Mouse (Mus musculus) embryonic facial prominence, embryonic 14.5 days (tissue): ENCODE data around the gene Srgap3. TPM values are rescaled to one million over a fixed set of nuclear protein-coding genes. Genes with fewer than 3 reads are reported as not detected.

Source experiments
- ATAC-seq: fragments of 200-750 bp; cut with Nextera tagmentation; 2 replicates; pipeline ENCODE4 v1.8.0; 2017; ENCODE audit warnings: low read depth, moderate number of reproducible peaks, moderate TSS enrichment
- DNase-seq: peaks from one replicate; pipeline ENCODE4 v3.0.0-alpha.2; 2015; ENCODE audit warnings: low spot score
- H3K27ac ChIP-seq: fragments of 300-500 bp; sonication (generic); replicated peaks from 2 replicates; pipeline ENCODE4 v1.5.1; 2014; ENCODE audit warnings: low read depth, mild to moderate bottlenecking, low read length, moderate library complexity
- H3K27me3 ChIP-seq: fragments of 300-500 bp; sonication (generic); replicated peaks from 2 replicates; pipeline ENCODE4 v1.6.1; 2014; ENCODE audit warnings: low read length; ENCODE audit not compliant: control insufficient read depth, insufficient read depth
- H3K36me3 ChIP-seq: fragments of 300-500 bp; sonication (generic); 2 replicates; pipeline ENCODE4 v1.6.1; 2014; ENCODE audit warnings: low read length, mixed read lengths; ENCODE audit not compliant: control insufficient read depth, insufficient read depth
- H3K4me1 ChIP-seq: fragments of 300-500 bp; sonication (generic); 2 replicates; pipeline ENCODE4 v1.6.1; 2014; ENCODE audit warnings: antibody characterized with exemption, low read length; ENCODE audit not compliant: control insufficient read depth, insufficient read depth
- H3K4me2 ChIP-seq: fragments of 300-500 bp; sonication (generic); 2 replicates; pipeline ENCODE4 v1.6.1; 2014; ENCODE audit warnings: low read depth, mild to moderate bottlenecking, low read length, moderate library complexity, mixed read lengths
- H3K4me3 ChIP-seq: fragments of 300-500 bp; sonication (generic); 2 replicates; pipeline ENCODE4 v1.5.1; 2014; ENCODE audit warnings: low read depth, mild to moderate bottlenecking, low read length
- H3K9ac ChIP-seq: fragments of 300-500 bp; sonication (generic); 2 replicates; pipeline ENCODE4 v1.6.1; 2014; ENCODE audit warnings: low read depth, mild to moderate bottlenecking, low read length, moderate library complexity, mixed read lengths
- H3K9me3 ChIP-seq: fragments of 300-500 bp; sonication (generic); 2 replicates; pipeline ENCODE4 v1.6.1; 2016; ENCODE audit warnings: low read length; ENCODE audit not compliant: control insufficient read depth
- WGBS: fragments of 180-500 bp; shearing (Covaris S2); extraction: QIAGEN DNeasy Blood & Tissue Kit; methylation state at CpG from one replicate; pipeline ENCODE4 v1.1.7; 2014; 5-methylcytosine and 5-hydroxymethylcytosine counted together
- polyA plus RNA-seq: library from polyadenylated mRNA; unstranded; fragments of >200 nt; fragmentation: Nextera tagmentation; extraction: Ambion mirVana; gene quantifications from 2 replicates; pipeline ENCODE4 v1.2.1, GENCODE M21; 2014

The Srgap3 gene
- polyA plus RNA-seq, 1 experiment from 2014 or later = 8.4 TPM

DNA sequence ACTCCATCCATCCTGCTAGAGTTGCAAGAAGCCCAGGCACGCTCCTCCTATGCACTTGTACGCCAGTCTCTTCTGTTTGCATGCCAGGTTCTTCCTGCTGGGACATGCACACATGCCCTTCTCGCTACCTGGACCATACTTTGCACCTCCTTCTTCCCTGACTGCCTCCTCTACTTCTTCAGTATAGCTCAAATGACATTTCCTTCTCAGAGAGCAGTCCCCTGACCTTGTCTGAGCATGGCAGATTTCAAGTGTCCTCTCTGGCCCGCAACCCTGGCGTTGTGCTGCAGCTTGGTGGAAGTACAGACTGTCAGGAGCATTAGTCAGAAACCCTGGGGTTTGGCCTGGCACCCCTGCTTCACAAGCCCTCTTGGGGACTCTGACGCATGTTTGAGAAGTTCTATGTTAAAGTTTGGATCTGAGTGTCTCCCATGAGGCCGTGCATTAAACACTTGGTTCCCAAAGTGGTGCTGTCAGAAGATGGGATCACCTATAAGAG lies 128.6 kb downstream of the Srgap3 start:
- 88% methylated on average over 7 of the region's 7 CpGs for WGBS
- no peak for DNase-seq
- no peaks in the 10 kb centered on the region for H3K9me3 ChIP-seq
- H3K27ac ChIP-seq = no peak overlapping the region
- peaks cover 8% of the 10 kb centered on the region; the same call in 1 of the 2 replicates for H3K4me1 ChIP-seq
- H3K9ac ChIP-seq = no peak overlapping the region
- no peak overlapping the region for H3K4me2 ChIP-seq
- no peak overlapping the region for H3K4me3 ChIP-seq
- no peak for ATAC-seq
- no peaks in the 10 kb centered on the region for H3K27me3 ChIP-seq
- no peaks in the 10 kb centered on the region for H3K36me3 ChIP-seq

DNA sequence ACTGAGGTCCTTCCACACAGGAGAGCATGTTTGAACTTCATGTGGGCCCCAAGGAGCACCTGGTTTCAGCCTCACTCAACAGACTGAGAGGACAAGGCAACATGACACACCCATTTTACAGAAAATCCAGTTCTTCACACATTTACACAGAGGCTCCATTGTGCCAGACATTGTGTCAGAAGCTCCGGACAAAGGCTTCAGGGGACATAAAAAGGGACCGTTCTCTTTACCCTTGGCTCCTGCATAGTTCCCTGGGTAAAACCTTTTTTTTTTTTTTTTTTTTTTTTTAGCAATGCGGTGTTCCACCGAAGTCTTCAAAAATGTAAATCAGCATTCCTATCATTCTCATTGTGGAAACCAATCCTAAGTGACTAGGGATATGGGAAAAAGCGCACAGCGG lies 131.5 kb downstream of the Srgap3 start:
- no peaks in the 10 kb centered on the region for H3K27me3 ChIP-seq
- 60% methylated on average over 6 of the region's 6 CpGs for WGBS
- no peak overlapping the region for H3K4me3 ChIP-seq
- H3K27ac ChIP-seq = no peak overlapping the region
- no peaks in the 10 kb centered on the region for H3K36me3 ChIP-seq
- H3K9me3 ChIP-seq = no peaks in the 10 kb centered on the region
- ATAC-seq (no peak), DNase-seq (no peak)
- no peak overlapping the region for H3K4me2 ChIP-seq
- peaks cover 8% of the 10 kb centered on the region; the same call in 1 of the 2 replicates for H3K4me1 ChIP-seq
- H3K9ac ChIP-seq = no peak overlapping the region

DNA sequence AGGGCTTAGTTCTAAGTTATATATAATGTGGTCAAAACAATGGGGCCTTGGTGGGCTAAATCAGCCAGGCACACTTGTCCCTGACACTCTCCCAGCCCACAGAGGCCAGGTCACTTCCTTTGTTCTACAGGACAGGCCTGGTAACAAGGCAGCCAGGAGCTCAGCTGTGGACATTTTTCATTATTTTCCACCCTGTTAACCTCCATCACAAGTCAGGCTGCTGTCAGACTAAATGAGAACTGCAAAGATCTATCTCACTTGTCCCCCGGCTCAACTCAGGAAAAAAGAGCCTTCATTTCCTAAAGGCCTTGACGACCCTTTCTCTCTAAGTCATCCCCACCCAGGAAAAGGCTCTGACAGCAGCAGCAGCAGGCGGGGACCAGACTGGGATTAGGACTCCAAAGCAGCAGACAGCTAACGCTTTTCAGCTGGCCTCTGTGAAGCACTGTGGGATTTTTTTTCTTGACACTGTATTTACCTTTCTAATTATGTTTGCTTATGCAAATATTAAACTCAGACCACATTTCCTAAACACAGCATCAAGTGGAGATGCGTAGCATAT lies 132.5 kb downstream of the Srgap3 start:
- no peak overlapping the region for H3K4me2 ChIP-seq
- peaks cover 17% of the 10 kb centered on the region for H3K4me1 ChIP-seq
- no peaks in the 10 kb centered on the region for H3K36me3 ChIP-seq
- no peak overlapping the region for H3K4me3 ChIP-seq
- peak; percentile 49 for DNase-seq
- WGBS = 27% methylated on average over 5 of the region's 5 CpGs
- no peak overlapping the region for H3K9ac ChIP-seq
- no peak overlapping the region for H3K27ac ChIP-seq
- no peak for ATAC-seq
- no peaks in the 10 kb centered on the region for H3K9me3 ChIP-seq
- H3K27me3 ChIP-seq = no peaks in the 10 kb centered on the region

DNA sequence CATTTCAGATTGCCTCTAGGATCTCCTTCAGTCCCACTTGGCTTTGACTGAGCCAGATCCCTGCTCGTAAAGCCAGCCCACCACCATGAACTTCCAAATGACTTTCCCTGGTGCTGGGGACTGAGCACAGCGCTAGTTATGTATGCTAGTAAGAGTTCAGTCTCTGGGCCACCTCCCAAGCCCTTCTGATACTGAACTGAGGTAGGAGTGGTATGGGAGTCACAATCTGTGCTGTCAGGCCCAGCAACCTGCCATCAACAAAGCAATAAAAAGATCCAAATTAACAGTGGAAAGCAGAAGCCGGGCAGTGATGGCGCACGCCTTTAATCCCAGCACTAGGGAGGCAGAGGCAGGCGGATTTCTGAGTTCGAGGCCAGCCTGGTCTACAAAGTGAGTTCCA lies 134.2 kb downstream of the Srgap3 start:
- no peak for DNase-seq
- WGBS = 96% methylated on average over 7 of the region's 7 CpGs
- Histone ChIP-seq H3K4me2 (no peak overlapping the region), H3K27me3 (no peaks in the 10 kb centered on the region), H3K4me1 (peaks cover 18% of the 10 kb centered on the region), H3K4me3 (no peak overlapping the region), H3K27ac (no peak overlapping the region), H3K36me3 (no peaks in the 10 kb centered on the region), H3K9me3 (no peaks in the 10 kb centered on the region), H3K9ac (no peak overlapping the region)
- ATAC-seq = no peak

DNA sequence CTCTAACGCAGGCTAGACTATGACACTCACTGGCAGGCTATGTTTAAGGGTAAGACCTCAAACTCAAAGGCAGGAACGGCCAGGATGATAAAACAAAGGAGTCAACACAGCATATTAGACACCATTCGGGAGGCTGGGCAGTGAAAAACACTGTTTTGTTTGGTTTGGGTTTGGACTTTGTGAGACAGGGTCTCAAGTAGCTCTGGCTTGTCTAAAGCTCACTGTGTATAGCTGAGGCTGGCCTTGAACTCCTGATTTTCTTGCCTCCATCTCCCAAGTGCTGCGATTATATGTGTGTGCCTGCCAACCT lies 136.6 kb downstream of the Srgap3 start:
- no peak for DNase-seq
- WGBS = 80% methylated on average over 4 of the region's 4 CpGs
- peaks cover 18% of the 10 kb centered on the region for H3K4me1 ChIP-seq
- H3K4me2 ChIP-seq = no peak overlapping the region
- H3K4me3 ChIP-seq = no peak overlapping the region
- ATAC-seq = no peak
- H3K9me3 ChIP-seq = no peaks in the 10 kb centered on the region
- H3K36me3 ChIP-seq = no peaks in the 10 kb centered on the region
- no peak overlapping the region for H3K9ac ChIP-seq
- no peaks in the 10 kb centered on the region for H3K27me3 ChIP-seq
- no peak overlapping the region; the same call in 1 of the 2 replicates for H3K27ac ChIP-seq

DNA sequence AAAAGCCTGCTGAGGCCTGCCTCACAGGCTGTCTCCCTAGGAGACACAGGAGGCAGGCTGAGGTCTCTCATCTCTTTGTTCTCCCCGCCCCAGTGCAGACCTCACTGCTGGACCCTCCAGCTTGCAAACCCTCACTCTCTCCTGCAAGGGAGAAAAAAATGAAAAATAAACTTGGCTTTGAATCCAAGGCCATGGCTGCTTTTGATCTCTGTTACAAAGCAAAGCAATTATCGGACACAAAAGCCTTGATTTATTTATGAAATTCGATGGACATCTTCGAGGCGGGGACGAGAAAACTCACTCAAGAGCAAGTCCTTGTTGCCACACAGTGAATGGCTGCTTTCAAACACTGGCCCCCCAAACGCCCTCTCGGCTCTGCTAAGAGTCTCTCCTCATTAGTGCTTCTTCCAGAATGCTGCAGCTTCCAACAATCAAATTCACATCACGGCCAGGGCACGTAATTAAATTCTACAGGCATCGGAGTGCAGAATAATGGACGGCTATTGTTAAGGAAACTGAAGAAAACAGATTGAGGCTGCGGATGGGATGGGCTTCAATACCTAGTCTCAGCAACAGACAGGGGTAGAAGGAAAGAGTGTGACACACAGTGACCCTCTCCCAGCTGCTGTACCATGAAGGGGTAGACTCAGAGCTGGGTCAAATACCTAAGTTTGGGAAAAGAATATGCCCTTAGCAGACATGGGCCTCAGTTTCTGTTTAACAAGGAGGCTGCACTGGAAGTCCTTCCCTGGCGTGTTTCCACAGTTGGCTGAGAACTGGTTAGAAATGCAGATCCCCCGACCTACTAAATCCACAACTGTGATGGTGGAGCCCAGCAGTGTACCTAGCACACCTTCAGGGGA lies 137.2 kb downstream of the Srgap3 start:
- no peaks in the 10 kb centered on the region for H3K36me3 ChIP-seq
- ATAC-seq (peak; percentile 87; the same call in 1 of the 2 replicates), DNase-seq (peak; percentile 79)
- H3K4me1 ChIP-seq = peaks cover 15% of the 10 kb centered on the region
- no peak overlapping the region for H3K9ac ChIP-seq
- no peaks in the 10 kb centered on the region for H3K27me3 ChIP-seq
- WGBS = 49% methylated on average over 15 of the region's 15 CpGs
- no peak overlapping the region for H3K4me2 ChIP-seq
- H3K27ac ChIP-seq = no peak overlapping the region; the same call in 1 of the 2 replicates
- no peaks in the 10 kb centered on the region for H3K9me3 ChIP-seq
- H3K4me3 ChIP-seq = no peak overlapping the region

DNA sequence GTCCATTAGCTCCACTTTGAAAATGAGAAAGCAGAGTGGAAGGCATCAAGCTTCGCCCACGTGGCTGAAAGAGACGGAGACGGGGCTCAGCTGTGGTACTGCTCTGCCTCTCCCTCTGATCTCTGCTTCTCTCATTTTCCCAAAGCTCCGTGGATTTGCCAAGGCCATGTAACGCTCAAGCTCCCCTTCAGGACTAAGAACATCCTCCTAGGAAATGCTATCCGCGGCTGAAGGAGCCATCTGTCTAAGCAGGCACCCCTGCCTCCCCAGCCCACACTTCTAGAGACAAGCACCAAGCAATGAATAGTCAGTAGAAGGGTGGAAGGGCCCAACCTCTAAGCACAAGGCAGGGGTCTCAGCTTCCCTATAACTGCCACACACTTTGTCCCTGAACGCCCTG lies 138.3 kb downstream of the Srgap3 start:
- ATAC-seq = no peak
- Histone ChIP-seq H3K4me1 (peaks cover 9% of the 10 kb centered on the region), H3K36me3 (no peaks in the 10 kb centered on the region), H3K9ac (no peak overlapping the region), H3K4me2 (no peak overlapping the region), H3K27ac (no peak overlapping the region), H3K9me3 (no peaks in the 10 kb centered on the region), H3K4me3 (no peak overlapping the region), H3K27me3 (no peaks in the 10 kb centered on the region)
- WGBS = 86% methylated on average over 9 of the region's 9 CpGs
- DNase-seq = no peak

DNA sequence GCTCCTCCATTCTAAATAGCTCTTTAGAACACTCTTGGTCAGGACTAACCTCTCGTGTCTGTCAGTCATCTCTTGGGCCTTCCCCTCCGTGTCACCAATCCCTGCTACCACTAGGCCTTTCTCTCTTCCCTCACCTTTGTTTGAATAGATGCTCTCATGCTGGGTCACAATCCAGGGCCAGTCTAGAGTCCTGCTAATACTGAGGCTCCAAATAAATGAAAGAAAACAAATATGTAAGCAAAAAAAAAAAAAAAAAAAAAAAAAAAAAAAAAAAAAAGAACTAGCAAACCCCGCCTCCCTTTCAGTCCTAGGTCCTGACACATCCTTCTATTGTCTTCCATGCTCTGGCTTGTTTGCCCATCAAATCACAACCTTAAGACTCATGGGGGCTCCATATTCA lies 145.1 kb downstream of the Srgap3 start:
- Histone ChIP-seq H3K27me3 (no peaks in the 10 kb centered on the region), H3K4me3 (no peak overlapping the region), H3K36me3 (no peaks in the 10 kb centered on the region), H3K9me3 (no peaks in the 10 kb centered on the region), H3K4me2 (no peak overlapping the region), H3K9ac (no peak overlapping the region), H3K27ac (no peak overlapping the region), H3K4me1 (no peaks in the 10 kb centered on the region)
- no peak for ATAC-seq
- no peak for DNase-seq
- WGBS = 66% methylated on average over 3 of the region's 3 CpGs

DNA sequence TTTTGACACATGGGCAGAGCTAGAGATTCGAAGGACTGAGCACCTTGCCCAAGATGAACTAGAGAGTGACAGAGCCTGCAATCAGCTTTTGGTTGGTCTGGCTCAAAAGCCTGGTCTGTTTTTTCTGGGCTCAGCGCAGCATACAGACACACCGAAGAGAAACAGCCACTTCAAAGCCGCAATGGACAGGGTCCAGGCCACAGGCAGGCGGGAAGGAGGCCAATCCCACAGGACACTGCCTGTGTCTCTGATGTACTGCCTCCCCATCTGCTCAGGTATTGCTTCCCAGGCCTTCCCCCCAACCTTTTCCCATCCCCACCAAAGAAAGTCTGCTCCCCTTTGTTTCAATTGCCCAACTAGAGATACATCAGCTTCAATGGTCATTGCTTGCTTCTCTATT lies 148.7 kb downstream of the Srgap3 start:
- Histone ChIP-seq H3K27me3 (no peaks in the 10 kb centered on the region), H3K27ac (no peak overlapping the region), H3K4me2 (no peak overlapping the region), H3K4me3 (no peak overlapping the region), H3K9me3 (no peaks in the 10 kb centered on the region), H3K36me3 (no peaks in the 10 kb centered on the region), H3K4me1 (no peaks in the 10 kb centered on the region), H3K9ac (no peak overlapping the region)
- WGBS = 84% methylated on average over 5 of the region's 5 CpGs
- DNase-seq (no peak), ATAC-seq (no peak)
